Mouse (Mus musculus): ENCODE data around the gene Gadd45gip1.

Gene Gadd45gip1

GRCm38 (mm10) chr8:84831490-84831889, at the start of gene Gadd45gip1:
Gadd45gip1 (plus strand) TSS chr8:84831522.
- in situ Hi-C loops (cut with MboI; ENCODE audit: low pct_unique_long_range_greater_than_20kb in 1 of 2, low sequenced_read_pairs in 2 of 2, unreplicated experiment in 1 of 2) = no loop called here

- in situ Hi-C loops (cut with MboI; ENCODE audit: low pct_unique_long_range_greater_than_20kb in 1 of 2, low sequenced_read_pairs in 2 of 2, unreplicated experiment in 1 of 2) = no loop called here
These were observed 49.4 kb upstream of the Gadd45gip1 start for GRCm38 (mm10) chr8:84781686-84782505.

GRCm38 (mm10) chr8:84782680-84783079, 48.6 kb upstream of the Gadd45gip1 start:
- in situ Hi-C loops (cut with MboI; ENCODE audit: low pct_unique_long_range_greater_than_20kb in 1 of 2, low sequenced_read_pairs in 2 of 2, unreplicated experiment in 1 of 2) = no loop called here

GRCm38 (mm10) chr8:84783198-84783918, 48.0 kb upstream of the Gadd45gip1 start:
- in situ Hi-C loops (cut with MboI; ENCODE audit: low pct_unique_long_range_greater_than_20kb in 1 of 2, low sequenced_read_pairs in 2 of 2, unreplicated experiment in 1 of 2) = no loop called here

GRCm38 (mm10) chr8:84783919-84784581, 47.3 kb upstream of the Gadd45gip1 start:
- in situ Hi-C loops (cut with MboI; ENCODE audit: low pct_unique_long_range_greater_than_20kb in 1 of 2, low sequenced_read_pairs in 2 of 2, unreplicated experiment in 1 of 2) = no loop called here

- in situ Hi-C loops (cut with MboI; ENCODE audit: low pct_unique_long_range_greater_than_20kb in 1 of 2, low sequenced_read_pairs in 2 of 2, unreplicated experiment in 1 of 2) = loop anchor here in 1 of 2 experiments (5.0 kb wide), 1 partner anchor 38 kb away; no protein-coding TSS in a partner anchor
These were observed 46.4 kb upstream of the Gadd45gip1 start for GRCm38 (mm10) chr8:84784681-84785505.

- in situ Hi-C loops (cut with MboI; ENCODE audit: low pct_unique_long_range_greater_than_20kb in 1 of 2, low sequenced_read_pairs in 2 of 2, unreplicated experiment in 1 of 2) = loop anchor here in 1 of 2 experiments (5.0 kb wide), 1 partner anchor 38 kb away; no protein-coding TSS in a partner anchor
These were observed 45.9 kb upstream of the Gadd45gip1 start for GRCm38 (mm10) chr8:84785506-84785755.

- in situ Hi-C loops (cut with MboI; ENCODE audit: low pct_unique_long_range_greater_than_20kb in 1 of 2, low sequenced_read_pairs in 2 of 2, unreplicated experiment in 1 of 2) = loop anchor here in 1 of 2 experiments (5.0 kb wide), 1 partner anchor 39 kb away; no protein-coding TSS in a partner anchor
These were observed 45.3 kb upstream of the Gadd45gip1 start for GRCm38 (mm10) chr8:84785756-84786677.

GRCm38 (mm10) chr8:84786801-84787467, 44.4 kb upstream of the Gadd45gip1 start:
- in situ Hi-C loops (cut with MboI; ENCODE audit: low pct_unique_long_range_greater_than_20kb in 1 of 2, low sequenced_read_pairs in 2 of 2, unreplicated experiment in 1 of 2) = loop anchor here in 1 of 2 experiments (5.0 kb wide), 1 partner anchor 40 kb away; no protein-coding TSS in a partner anchor

GRCm38 (mm10) chr8:84787523-84788302, 43.6 kb upstream of the Gadd45gip1 start:
- in situ Hi-C loops (cut with MboI; ENCODE audit: low pct_unique_long_range_greater_than_20kb in 1 of 2, low sequenced_read_pairs in 2 of 2, unreplicated experiment in 1 of 2) = loop anchor here in 1 of 2 experiments (5.0 kb wide), 1 partner anchor 40 kb away; no protein-coding TSS in a partner anchor

- in situ Hi-C loops (cut with MboI; ENCODE audit: low pct_unique_long_range_greater_than_20kb in 1 of 2, low sequenced_read_pairs in 2 of 2, unreplicated experiment in 1 of 2) = loop anchor here in 1 of 2 experiments (5.0 kb wide), 1 partner anchor 42 kb away; no protein-coding TSS in a partner anchor
These were observed 42.4 kb upstream of the Gadd45gip1 start for GRCm38 (mm10) chr8:84788896-84789295.

GRCm38 (mm10) chr8:84789345-84789744, 42.0 kb upstream of the Gadd45gip1 start:
- in situ Hi-C loops (cut with MboI; ENCODE audit: low pct_unique_long_range_greater_than_20kb in 1 of 2, low sequenced_read_pairs in 2 of 2, unreplicated experiment in 1 of 2) = loop anchor here in 1 of 2 experiments (5.0 kb wide), 1 partner anchor 42 kb away; no protein-coding TSS in a partner anchor

GRCm38 (mm10) chr8:84789855-84790486, 41.4 kb upstream of the Gadd45gip1 start:
- in situ Hi-C loops (cut with MboI; ENCODE audit: low pct_unique_long_range_greater_than_20kb in 1 of 2, low sequenced_read_pairs in 2 of 2, unreplicated experiment in 1 of 2) = loop anchor here in 1 of 2 experiments (5.0 kb wide), 1 partner anchor 43 kb away; no protein-coding TSS in a partner anchor

GRCm38 (mm10) chr8:84790537-84790936, 40.8 kb upstream of the Gadd45gip1 start:
- in situ Hi-C loops (cut with MboI; ENCODE audit: low pct_unique_long_range_greater_than_20kb in 1 of 2, low sequenced_read_pairs in 2 of 2, unreplicated experiment in 1 of 2) = no loop called here

- in situ Hi-C loops (cut with MboI; ENCODE audit: low pct_unique_long_range_greater_than_20kb in 1 of 2, low sequenced_read_pairs in 2 of 2, unreplicated experiment in 1 of 2) = no loop called here
These were observed 38.8 kb upstream of the Gadd45gip1 start for GRCm38 (mm10) chr8:84792429-84792947.
